Mouse (Mus musculus): ENCODE measurements around the gene Nmrk1.

Nmrk1 gene

DNA sequence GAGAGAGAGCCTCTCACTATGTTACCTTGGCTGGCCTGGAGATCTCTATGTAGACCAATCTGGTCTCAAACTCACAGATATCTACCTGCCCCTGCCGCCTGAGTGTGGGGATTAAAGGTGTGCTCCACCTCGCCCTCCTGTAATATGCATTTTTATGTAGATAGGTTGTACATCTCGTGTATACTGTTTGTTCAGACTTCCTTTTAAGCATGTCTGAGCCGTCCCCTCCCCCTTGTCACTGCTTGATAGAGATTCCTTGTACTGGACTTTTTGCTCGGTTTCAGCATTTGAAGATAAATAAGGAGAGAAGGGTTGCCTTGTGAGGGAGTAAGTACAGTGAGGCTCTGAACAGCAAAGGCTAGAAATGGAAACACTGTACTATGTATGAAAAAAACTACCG lies 21.3 kb downstream of the Nmrk1 start:
- no peak for DNase-seq (ENCODE audit: low read depth)

DNA sequence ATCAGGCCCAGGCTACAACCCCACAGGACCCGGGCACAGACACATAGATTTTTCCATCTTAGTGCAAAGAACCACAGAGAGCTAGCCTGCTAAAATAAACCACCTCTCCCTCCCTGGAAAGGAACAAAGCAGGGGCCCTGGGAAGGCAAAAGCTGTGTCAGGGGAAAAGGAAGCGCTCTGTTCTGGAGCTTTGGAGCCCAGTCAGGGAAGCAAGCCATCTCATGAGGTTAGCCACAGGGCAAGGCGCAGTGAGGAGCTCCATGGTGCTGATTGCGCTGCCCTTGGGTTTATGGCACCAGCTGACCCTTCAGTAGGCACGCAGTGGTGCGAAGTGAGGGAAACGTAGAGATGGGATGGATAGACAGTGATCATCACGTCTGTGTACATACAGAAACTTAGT lies 22.6 kb downstream of the Nmrk1 start:
- no peak for DNase-seq (ENCODE audit: low read depth)

- DNase-seq (ENCODE audit: low read depth) = no peak
These were observed 23.2 kb downstream of the Nmrk1 start for GRCm38 (mm10) chr19:18654984-18655383.

- DNase-seq (ENCODE audit: low read depth) = no peak
These were observed 24.2 kb downstream of the Nmrk1 start for GRCm38 (mm10) chr19:18655999-18656398.

- DNase-seq (ENCODE audit: low read depth) = no peak
These were observed 26.7 kb downstream of the Nmrk1 start for GRCm38 (mm10) chr19:18658473-18658872.

GRCm38 (mm10) chr19:18659349-18659748 lies 27.6 kb downstream of the Nmrk1 start:
- no peak for DNase-seq (ENCODE audit: low read depth)

DNA sequence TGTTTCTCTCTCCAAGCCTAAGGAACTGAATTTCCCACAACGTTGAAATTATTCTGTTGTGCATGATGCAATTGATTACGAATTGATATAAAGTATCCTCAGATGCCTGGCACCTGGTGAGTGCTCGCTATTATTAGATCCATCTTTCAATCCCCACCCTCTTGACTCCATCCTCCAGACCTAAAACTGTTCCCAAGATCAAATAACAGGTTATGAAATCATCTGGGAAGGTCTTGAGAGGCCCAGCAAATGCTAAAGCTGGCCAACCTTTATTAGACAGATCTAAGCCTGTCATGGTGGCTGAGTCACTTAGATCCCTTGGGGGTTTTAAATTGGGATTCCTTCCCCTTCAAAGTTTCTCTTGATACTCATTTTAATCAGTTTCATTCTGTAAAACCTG lies 28.7 kb downstream of the Nmrk1 start:
- DNase-seq (ENCODE audit: low read depth) = no peak

GRCm38 (mm10) chr19:18661683-18662082 lies 29.9 kb downstream of the Nmrk1 start:
- no peak for DNase-seq (ENCODE audit: low read depth)

GRCm38 (mm10) chr19:18663904-18664303 lies 32.2 kb downstream of the Nmrk1 start:
- DNase-seq (ENCODE audit: low read depth) = peak; percentile 65

- DNase-seq (ENCODE audit: low read depth) = no peak
These were observed 35.2 kb downstream of the Nmrk1 start for GRCm38 (mm10) chr19:18666966-18667365.

DNA sequence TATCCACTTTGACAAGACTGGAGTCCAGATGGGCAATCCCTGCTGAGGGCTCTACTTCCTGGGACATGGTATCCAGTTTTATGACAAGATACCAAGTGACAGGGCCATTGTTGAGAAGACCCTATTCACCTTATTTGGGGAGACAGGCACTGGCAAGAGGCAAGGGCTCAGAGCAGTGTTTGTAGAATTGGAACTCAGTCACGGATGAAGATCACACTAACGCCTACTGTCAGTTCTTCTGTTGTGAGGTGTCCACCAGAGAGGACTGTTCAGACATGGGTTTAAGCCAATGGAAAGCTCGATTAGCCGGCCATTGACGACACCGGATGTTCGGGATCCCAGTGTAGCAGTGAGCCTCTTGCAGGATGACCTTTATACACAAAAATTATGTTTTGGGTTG lies 37.8 kb downstream of the Nmrk1 start:
- DNase-seq (ENCODE audit: low read depth) = no peak

GRCm38 (mm10) chr19:18670608-18671007 lies 38.9 kb downstream of the Nmrk1 start, which contains the start of gene Carnmt1:
Gene Carnmt1 (plus strand): TSS chr19:18670764.
- peak; percentile 95 for DNase-seq (ENCODE audit: low read depth)

DNA sequence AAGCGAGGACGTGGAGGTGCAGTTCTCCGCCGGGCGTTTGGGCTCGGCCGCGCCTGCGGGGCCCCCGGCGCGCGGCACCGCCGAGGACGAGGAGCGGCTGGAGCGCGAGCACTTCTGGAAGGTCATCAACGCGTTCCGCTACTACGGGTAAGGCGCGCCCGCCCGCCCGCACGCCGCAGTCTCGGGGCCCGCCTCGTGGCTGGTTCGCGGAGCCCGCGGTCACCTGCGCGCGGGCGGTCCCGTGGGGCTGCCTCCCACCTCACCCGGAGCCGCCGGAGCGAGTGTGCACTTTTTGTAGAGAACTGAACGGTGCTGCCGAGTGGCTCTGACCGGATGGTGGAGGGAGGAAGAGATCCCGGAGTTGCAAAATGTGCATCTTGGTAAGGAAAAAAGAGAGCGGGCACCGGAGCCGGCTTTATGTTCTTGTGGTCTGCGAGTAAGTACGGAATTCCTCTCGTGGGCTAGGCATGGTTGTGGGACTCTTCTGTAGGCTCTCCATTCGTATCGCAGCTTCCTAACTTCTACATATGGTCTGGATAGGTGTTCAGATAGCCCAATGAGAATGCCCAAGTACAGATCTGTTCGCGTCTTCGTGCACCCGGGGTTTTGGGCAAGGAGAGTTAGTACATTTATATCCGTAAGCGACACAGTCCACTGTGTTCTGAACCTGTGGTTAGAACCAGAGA lies 39.4 kb downstream of the Nmrk1 start:
- DNase-seq (ENCODE audit: low read depth) = peak; percentile 56

DNA sequence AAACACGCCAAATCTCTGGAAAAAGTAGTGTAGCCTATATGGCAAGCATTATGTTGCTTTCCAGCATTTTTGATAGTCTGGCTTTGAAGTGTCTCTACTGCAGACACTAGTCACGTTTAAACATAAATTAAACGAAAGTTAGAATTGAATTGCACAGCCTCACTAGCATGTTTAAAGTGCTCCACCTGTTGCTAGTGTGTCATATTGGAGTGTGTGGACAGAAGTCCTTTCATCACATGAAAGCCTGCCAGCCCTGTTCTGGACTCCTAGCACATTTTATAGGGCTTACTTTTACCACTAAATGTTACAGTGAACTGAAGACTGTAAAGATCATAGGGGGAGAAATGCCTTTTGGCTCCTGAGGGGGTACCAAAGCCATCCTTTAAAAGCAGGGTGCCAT lies 40.7 kb downstream of the Nmrk1 start:
- peak; percentile 24 for DNase-seq (ENCODE audit: low read depth)

GRCm38 (mm10) chr19:18673116-18673515 lies 41.4 kb downstream of the Nmrk1 start:
- no peak for DNase-seq (ENCODE audit: low read depth)

- DNase-seq (ENCODE audit: low read depth) = peak; percentile 23
These were observed 50.4 kb downstream of the Nmrk1 start for GRCm38 (mm10) chr19:18682142-18682541.

DNA sequence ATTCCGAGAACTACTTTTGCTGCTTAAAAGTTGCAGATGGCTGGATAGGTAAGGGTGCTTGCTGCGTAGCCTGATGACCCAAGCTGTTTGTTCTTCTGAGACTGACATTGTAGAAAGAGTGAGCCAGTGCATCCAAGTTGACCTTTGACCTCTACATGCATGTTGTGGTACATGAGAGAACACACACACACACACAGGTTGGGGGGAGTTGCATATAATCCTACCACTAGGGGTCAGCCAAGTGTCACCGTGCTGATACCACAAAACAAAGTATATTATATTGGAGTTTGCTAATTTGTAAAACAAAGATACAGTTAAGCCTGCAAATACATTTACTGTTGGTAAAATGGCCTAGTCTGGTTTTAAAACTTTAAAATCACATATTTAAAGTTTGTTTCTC lies 55.8 kb downstream of the Nmrk1 start:
- peak; percentile 83 for DNase-seq (ENCODE audit: low read depth)

DNA sequence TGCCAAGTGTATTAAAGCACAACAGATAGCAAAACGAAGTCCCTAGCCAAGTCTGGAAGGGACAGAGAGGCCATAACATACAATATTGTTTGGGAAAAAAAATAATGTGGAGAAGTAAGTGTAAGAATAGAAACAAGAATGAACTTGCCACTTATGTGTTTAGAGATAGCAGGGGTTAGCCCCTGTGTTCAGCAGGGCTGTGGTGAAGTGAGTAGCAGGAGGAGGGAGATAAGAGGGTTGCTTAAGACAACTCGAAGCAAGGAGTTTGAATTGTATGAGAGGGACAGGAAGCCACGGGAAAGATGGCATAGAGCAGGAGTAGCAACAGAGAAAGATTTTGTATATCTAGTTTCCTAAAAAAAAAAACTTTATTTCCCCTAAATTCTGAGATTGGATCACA lies 60.4 kb downstream of the Nmrk1 start:
- peak; percentile 84 for DNase-seq (ENCODE audit: low read depth)

- no peak for DNase-seq (ENCODE audit: low read depth)
These were observed 61.0 kb downstream of the Nmrk1 start for GRCm38 (mm10) chr19:18692768-18693167.

GRCm38 (mm10) chr19:18695116-18695515 lies 63.4 kb downstream of the Nmrk1 start:
- no peak for DNase-seq (ENCODE audit: low read depth)

GRCm38 (mm10) chr19:18695552-18695951 lies 63.8 kb downstream of the Nmrk1 start:
- no peak for DNase-seq (ENCODE audit: low read depth)
